Mouse (Mus musculus) lung, embryonic 16.5 days (tissue): ENCODE measurements at regions not wholly inside any gene's neighbourhood (a gene's known extent, or its start where the extent isn't known, plus 50 kb on each side); places are given as distances from the start of the nearest gene placed in this dataset.

Experiments used
- ATAC-seq: fragments of 200-750 bp; cut with Nextera tagmentation; 2 replicates; pipeline ENCODE4 v1.8.0; 2017; ENCODE audit warnings: low read depth, mild to moderate bottlenecking, moderate library complexity
- H3K27ac ChIP-seq: fragments of 300-500 bp; sonication (generic); 2 replicates; pipeline ENCODE4 v1.5.1; 2014; ENCODE audit warnings: mild to moderate bottlenecking, control low read depth, low read length
- H3K27me3 ChIP-seq: fragments of 300-500 bp; sonication (generic); 2 replicates; pipeline ENCODE4 v1.6.1; 2014; ENCODE audit warnings: low read depth, low read length, mixed read lengths; ENCODE audit not compliant: control insufficient read depth, insufficient read depth
- H3K36me3 ChIP-seq: fragments of 300-500 bp; sonication (generic); 2 replicates; pipeline ENCODE4 v1.6.1; 2014; ENCODE audit warnings: low read length; ENCODE audit not compliant: control insufficient read depth, insufficient read depth
- H3K4me1 ChIP-seq: fragments of 300-500 bp; sonication (generic); replicated peaks from 2 replicates; pipeline ENCODE4 v1.6.1; 2014; ENCODE audit warnings: low read length, mixed read lengths; ENCODE audit not compliant: control insufficient read depth, insufficient read depth
- H3K4me2 ChIP-seq: fragments of 300-500 bp; sonication (generic); 2 replicates; pipeline ENCODE4 v1.6.1; 2014; ENCODE audit warnings: low read depth, low read length, control low read depth
- H3K4me3 ChIP-seq: fragments of 300-500 bp; sonication (generic); 2 replicates; pipeline ENCODE4 v1.5.1; 2014; ENCODE audit warnings: mild to moderate bottlenecking, low read length, control low read depth
- H3K9ac ChIP-seq: fragments of 300-500 bp; sonication (generic); 2 replicates; pipeline ENCODE4 v1.6.1; 2014; ENCODE audit warnings: low read length, control low read depth
- H3K9me3 ChIP-seq: fragments of 300-500 bp; sonication (generic); 2 replicates; pipeline ENCODE4 v1.6.1; 2016; ENCODE audit warnings: low read length; ENCODE audit not compliant: control insufficient read depth
- WGBS: fragments of 180-500 bp; shearing (Covaris S2); extraction: QIAGEN DNeasy Blood & Tissue Kit; methylation state at CpG from one replicate; pipeline ENCODE4 v1.1.7; 2014; 5-methylcytosine and 5-hydroxymethylcytosine counted together

- no peaks in the 10 kb centered on the region for H3K36me3 ChIP-seq
- H3K9me3 ChIP-seq = no peaks in the 10 kb centered on the region
- no peak overlapping the region for H3K27ac ChIP-seq
- no peak overlapping the region for H3K9ac ChIP-seq
- H3K4me2 ChIP-seq = no peak overlapping the region
- ATAC-seq = no peak
- WGBS = 78% methylated on average over 2 of the region's 2 CpGs
- H3K27me3 ChIP-seq = no peaks in the 10 kb centered on the region
- H3K4me3 ChIP-seq = no peak overlapping the region
- no peaks in the 10 kb centered on the region for H3K4me1 ChIP-seq
These were observed 169.1 kb upstream of the Klf4 start for GRCm38 (mm10) chr4:55701334-55701733.

DNA sequence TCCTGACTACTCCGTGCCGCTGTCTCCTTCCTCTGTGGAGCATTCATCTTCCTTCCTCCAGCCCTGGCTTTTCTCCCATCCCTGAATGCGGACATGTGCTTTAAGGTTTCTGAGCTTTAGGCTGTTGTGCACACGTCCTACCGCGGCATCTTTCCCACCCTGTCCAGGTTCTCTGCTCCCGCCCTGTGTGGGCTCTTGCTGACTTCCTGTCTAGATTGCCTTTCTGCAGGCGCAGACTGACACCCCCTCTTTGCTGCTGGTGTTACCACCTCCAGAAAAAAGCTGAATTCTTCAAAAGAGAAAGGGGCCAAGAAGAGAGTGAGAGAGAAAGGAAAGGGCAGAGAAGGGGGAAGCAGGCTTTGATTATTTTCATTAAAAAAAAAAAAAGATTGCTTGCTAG, 167.7 kb upstream of the Klf4 start:
- Histone ChIP-seq H3K4me1 (no peaks in the 10 kb centered on the region), H3K4me2 (no peak overlapping the region)
- 40% methylated on average over 8 of the region's 8 CpGs for WGBS

GRCm38 (mm10) chr4:55699161-55699560, 166.9 kb upstream of the Klf4 start:
- Histone ChIP-seq H3K36me3 (no peaks in the 10 kb centered on the region), H3K4me3 (no peak overlapping the region)
- WGBS = 84% methylated on average over 5 of the region's 5 CpGs

More for the DNA sequence above, 167.7 kb upstream of the Klf4 start:
- no peak overlapping the region for H3K9ac ChIP-seq
- ATAC-seq = no peak
- no peaks in the 10 kb centered on the region for H3K36me3 ChIP-seq
- no peaks in the 10 kb centered on the region for H3K9me3 ChIP-seq
- H3K27ac ChIP-seq = no peak overlapping the region
- H3K27me3 ChIP-seq = no peaks in the 10 kb centered on the region
- H3K4me3 ChIP-seq = no peak overlapping the region

GRCm38 (mm10) chr4:55697108-55697507, 164.8 kb upstream of the Klf4 start:
- H3K9me3 ChIP-seq = no peaks in the 10 kb centered on the region
- H3K36me3 ChIP-seq = no peaks in the 10 kb centered on the region
- H3K9ac ChIP-seq = no peak overlapping the region
- H3K4me2 ChIP-seq = no peak overlapping the region
- H3K27me3 ChIP-seq = no peaks in the 10 kb centered on the region
- no peak overlapping the region for H3K27ac ChIP-seq
- ATAC-seq = no peak
- no peaks in the 10 kb centered on the region for H3K4me1 ChIP-seq
- 55% methylated on average over 12 of the region's 12 CpGs for WGBS
- no peak overlapping the region for H3K4me3 ChIP-seq

More at GRCm38 (mm10) chr4:55699161-55699560, 166.9 kb upstream of the Klf4 start:
- no peak overlapping the region for H3K9ac ChIP-seq
- H3K9me3 ChIP-seq = no peaks in the 10 kb centered on the region
- H3K4me1 ChIP-seq = no peaks in the 10 kb centered on the region
- H3K4me2 ChIP-seq = no peak overlapping the region
- no peaks in the 10 kb centered on the region for H3K27me3 ChIP-seq
- no peak overlapping the region for H3K27ac ChIP-seq
- ATAC-seq = no peak

- 22% methylated on average over 1 of the region's 1 CpGs for WGBS
- Histone ChIP-seq H3K4me2 (no peak overlapping the region), H3K36me3 (no peaks in the 10 kb centered on the region), H3K4me1 (no peaks in the 10 kb centered on the region), H3K27ac (no peak overlapping the region), H3K27me3 (no peaks in the 10 kb centered on the region), H3K9ac (no peak overlapping the region), H3K4me3 (no peak overlapping the region), H3K9me3 (no peaks in the 10 kb centered on the region)
- no peak for ATAC-seq
These were observed 164.2 kb upstream of the Klf4 start for GRCm38 (mm10) chr4:55696428-55696827.

GRCm38 (mm10) chr4:55695246-55695645, 163.0 kb upstream of the Klf4 start:
- H3K27me3 ChIP-seq = no peaks in the 10 kb centered on the region
- no peaks in the 10 kb centered on the region for H3K36me3 ChIP-seq
- no peaks in the 10 kb centered on the region for H3K9me3 ChIP-seq
- no peak overlapping the region for H3K4me2 ChIP-seq
- 87% methylated on average over 1 of the region's 1 CpGs for WGBS
- no peak for ATAC-seq
- H3K9ac ChIP-seq = no peak overlapping the region
- H3K27ac ChIP-seq = no peak overlapping the region
- H3K4me1 ChIP-seq = no peaks in the 10 kb centered on the region
- H3K4me3 ChIP-seq = no peak overlapping the region

GRCm38 (mm10) chr4:55689479-55689878, 157.2 kb upstream of the Klf4 start:
- Histone ChIP-seq H3K4me2 (no peak overlapping the region), H3K36me3 (no peaks in the 10 kb centered on the region), H3K4me1 (no peaks in the 10 kb centered on the region), H3K27me3 (no peaks in the 10 kb centered on the region), H3K9me3 (no peaks in the 10 kb centered on the region), H3K9ac (no peak overlapping the region), H3K27ac (no peak overlapping the region), H3K4me3 (no peak overlapping the region)
- WGBS = 83% methylated on average over 1 of the region's 1 CpGs
- ATAC-seq = no peak

- Histone ChIP-seq H3K4me3 (no peak overlapping the region), H3K9me3 (no peaks in the 10 kb centered on the region), H3K4me1 (no peaks in the 10 kb centered on the region), H3K9ac (no peak overlapping the region), H3K27ac (no peak overlapping the region), H3K4me2 (no peak overlapping the region), H3K36me3 (no peaks in the 10 kb centered on the region), H3K27me3 (no peaks in the 10 kb centered on the region)
- WGBS = 92% methylated on average over 3 of the region's 3 CpGs
- ATAC-seq = no peak
These were observed 154.5 kb upstream of the Klf4 start for GRCm38 (mm10) chr4:55686771-55687170.

- peak overlapping the region; percentile 48 for H3K27ac ChIP-seq
- ATAC-seq = peak; percentile 28
- 41% methylated on average over 6 of the region's 6 CpGs for WGBS
These were observed 140.0 kb upstream of the Klf4 start for GRCm38 (mm10) chr4:55672288-55672687.

DNA sequence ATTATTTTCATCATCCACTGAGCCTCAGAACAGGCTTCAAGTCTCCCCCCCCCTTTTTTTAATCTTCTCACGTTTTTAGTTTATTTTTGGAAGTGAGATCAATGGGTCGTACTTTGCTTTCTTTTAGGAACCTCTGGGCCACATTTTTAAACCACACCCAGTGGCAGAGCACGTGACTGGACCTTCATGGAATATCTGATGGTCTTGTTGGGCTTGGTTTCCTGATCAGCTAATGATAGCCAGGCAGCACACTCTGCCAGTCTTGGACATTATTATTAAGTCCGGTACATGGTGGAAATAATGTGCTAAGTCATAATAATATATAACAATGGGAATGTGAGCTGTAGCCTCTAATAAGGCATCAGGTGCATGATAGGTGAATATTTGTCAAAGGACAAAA, 138.0 kb upstream of the Klf4 start:
- Histone ChIP-seq H3K27me3 (no peaks in the 10 kb centered on the region), H3K9ac (no peak overlapping the region), H3K4me3 (no peak overlapping the region), H3K4me1 (no peaks in the 10 kb centered on the region), H3K27ac (no peak overlapping the region), H3K4me2 (no peak overlapping the region), H3K36me3 (no peaks in the 10 kb centered on the region), H3K9me3 (no peaks in the 10 kb centered on the region)
- 57% methylated on average over 4 of the region's 4 CpGs for WGBS
- no peak for ATAC-seq

More at GRCm38 (mm10) chr4:55672288-55672687, 140.0 kb upstream of the Klf4 start:
- Histone ChIP-seq H3K4me1 (no peaks in the 10 kb centered on the region), H3K36me3 (no peaks in the 10 kb centered on the region), H3K9ac (no peak overlapping the region), H3K9me3 (no peaks in the 10 kb centered on the region), H3K27me3 (no peaks in the 10 kb centered on the region), H3K4me3 (no peak overlapping the region), H3K4me2 (no peak overlapping the region)
